Mouse (Mus musculus) gastrocnemius, postnatal 4 days (tissue): Measurements from ENCODE around the gene Etl4. TPM values are rescaled to one million over a fixed set of nuclear protein-coding genes. Genes with fewer than 3 reads are reported as not detected.

ENCODE experiments used
- DNase-seq, 2 experiments: peaks; one replicate each; pipeline ENCODE4 v3.0.0; 2021 to 2022; ENCODE audit warnings: low spot score in 2 of 2, mixed read lengths in 2 of 2
- total RNA-seq, 2 experiments: library from RNA; stranded (reverse); gene quantifications; 2 replicates each; pipeline ENCODE4 v1.2.3; 2021

Gene Etl4
- total RNA-seq, 2 experiments from 2014 or later: 32.9 to 38.3 TPM

GRCm38 (mm10) chr2:20689389-20689788, 779.8 kb downstream of the Etl4 start:
- no peak for DNase-seq

- DNase-seq: no peak
Measured at GRCm38 (mm10) chr2:20692898-20693297, 783.3 kb downstream of the Etl4 start.

GRCm38 (mm10) chr2:20693772-20694171, 784.2 kb downstream of the Etl4 start:
- no peak for DNase-seq

- no peak for DNase-seq
Measured at GRCm38 (mm10) chr2:20697719-20698118, 788.1 kb downstream of the Etl4 start.

GRCm38 (mm10) chr2:20705110-20705509, 795.5 kb downstream of the Etl4 start:
- no peak for DNase-seq

GRCm38 (mm10) chr2:20710589-20710988, 801.0 kb downstream of the Etl4 start:
- DNase-seq: no peak

GRCm38 (mm10) chr2:20711024-20711423, 801.4 kb downstream of the Etl4 start:
- no peak for DNase-seq

GRCm38 (mm10) chr2:20719105-20719504, 809.5 kb downstream of the Etl4 start:
- DNase-seq: no peak

GRCm38 (mm10) chr2:20721098-20721497, 811.5 kb downstream of the Etl4 start:
- no peak for DNase-seq

- no peak for DNase-seq
Measured at GRCm38 (mm10) chr2:20722165-20722991, 812.8 kb downstream of the Etl4 start.

- DNase-seq: no peak
Measured at GRCm38 (mm10) chr2:20723990-20724745, 814.6 kb downstream of the Etl4 start.

GRCm38 (mm10) chr2:20726974-20727373, 817.4 kb downstream of the Etl4 start:
- DNase-seq: no peak

GRCm38 (mm10) chr2:20727752-20728438, 818.3 kb downstream of the Etl4 start:
- no peak for DNase-seq

GRCm38 (mm10) chr2:20735444-20735843, 825.9 kb downstream of the Etl4 start:
- DNase-seq: no peak

- no peak for DNase-seq
Measured at GRCm38 (mm10) chr2:20736324-20737015, 826.9 kb downstream of the Etl4 start.

- no peak for DNase-seq
Measured at GRCm38 (mm10) chr2:20737112-20737808, 827.7 kb downstream of the Etl4 start.

- DNase-seq: no peak
Measured at GRCm38 (mm10) chr2:20737837-20738236, 828.3 kb downstream of the Etl4 start.

- DNase-seq: no peak
Measured at GRCm38 (mm10) chr2:20747723-20748122, 838.1 kb downstream of the Etl4 start.

- no peak for DNase-seq
Measured at GRCm38 (mm10) chr2:20748481-20748880, 838.9 kb downstream of the Etl4 start.

GRCm38 (mm10) chr2:20749687-20750086, 840.1 kb downstream of the Etl4 start:
- no peak for DNase-seq
